Comparison of ENCODE assay signal across 27 mouse cellular contexts in the genomic region with DNA sequence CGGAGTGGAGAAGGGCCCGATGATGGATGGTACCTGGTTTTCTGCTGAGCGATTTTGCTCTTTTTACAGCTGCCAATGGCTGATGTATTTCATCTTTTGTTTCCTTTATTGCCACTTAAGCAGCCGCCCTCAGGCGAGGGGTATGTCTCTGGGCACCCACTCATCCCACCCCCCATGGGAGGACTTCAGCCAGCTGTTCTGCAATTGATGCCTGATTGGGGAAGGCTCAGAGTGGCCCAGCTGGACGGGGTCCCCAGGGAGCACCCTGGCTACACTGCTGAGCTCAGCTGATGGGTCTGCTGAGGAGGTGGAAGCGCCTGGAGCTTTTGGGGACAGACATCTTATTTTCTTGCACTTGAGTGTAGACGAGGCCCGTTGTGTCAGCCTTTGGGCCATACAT.
"Had no signal": no experiment of that assay in that cellular context is flagged by ENCODE, and none has a peak within 500 bp of the region (broad histone marks: within the 10 kb centered on the region; RNA-seq: fewer than 3 reads in every experiment).

No protein-coding gene starts in this region.

- H3K4me1 ChIP-seq: heart, embryonic 12.5 days; intestine, embryonic 15.5 days had no signal

- H3K36me3 ChIP-seq: heart, embryonic 10.5 days; heart, embryonic 12.5 days; hindbrain, embryonic 10.5 days; intestine, embryonic 15.5 days; limb, embryonic 10.5 days; limb, embryonic 12.5 days had no signal

- H3K9ac ChIP-seq: heart, embryonic 12.5 days; intestine, embryonic 15.5 days; limb, embryonic 12.5 days had no signal

- DNase-seq: gastrocnemius, adult 2 months; gastrocnemius, postnatal 10 days; gastrocnemius, postnatal 25 days; heart, adult 18-20 months; heart, postnatal 10 days; heart, postnatal 4 days; kidney, adult 18-20 months; kidney, adult 8-10 months; kidney, postnatal 10 days; kidney, postnatal 25 days; kidney, postnatal 4 days; layer of hippocampus, adult 9-11 months; layer of hippocampus, postnatal 36 days; liver had no signal

- H3K9me3 ChIP-seq: heart, embryonic 10.5 days; heart, embryonic 12.5 days; hindbrain, embryonic 10.5 days; intestine, embryonic 15.5 days; limb, embryonic 10.5 days; limb, embryonic 12.5 days had no signal

- H3K27ac ChIP-seq: gastrocnemius, adult 2 months; heart, embryonic 10.5 days; hindbrain, embryonic 10.5 days; intestine, embryonic 15.5 days; layer of hippocampus, adult 2 months; left cerebral cortex, adult 2 months; limb, embryonic 10.5 days; limb, embryonic 12.5 days had no signal

- H3K4me2 ChIP-seq: heart, embryonic 12.5 days; intestine, embryonic 15.5 days; limb, embryonic 12.5 days; liver, embryonic 11.5 days had no signal

- H3K4me3 ChIP-seq: gastrocnemius, adult 2 months; heart, embryonic 10.5 days; heart, embryonic 12.5 days; hindbrain, embryonic 10.5 days; intestine, embryonic 15.5 days; layer of hippocampus, adult 2 months; left cerebral cortex, adult 2 months; limb, embryonic 10.5 days; limb, embryonic 12.5 days had no signal

- ATAC-seq: forebrain, embryonic 16.5 days; hindbrain, embryonic 16.5 days; inflammation-experienced regulatory T-cells, adult 6 months; intestine, embryonic 15.5 days; intestine, postnatal 0 days had no signal
